Mouse (Mus musculus) intestine, embryonic 14.5 days (tissue): ENCODE data around the gene Myh6. TPM values are rescaled to one million over a fixed set of nuclear protein-coding genes. Genes with fewer than 3 reads are reported as not detected.
"Not testable (repeated sequence)": the region's sequence is repeated elsewhere in the genome, so short reads cannot be mapped to it uniquely, and the experiment has no call there.

Experiments used
- ATAC-seq: fragments of 200-750 bp; cut with Nextera tagmentation; replicated peaks from 2 replicates; pipeline ENCODE4 v1.8.0; 2017; ENCODE audit warnings: low read depth, moderate number of reproducible peaks, moderate TSS enrichment, moderate library complexity; ENCODE audit not compliant: low FRiP score, low TSS enrichment
- DNase-seq: peaks from one replicate; pipeline ENCODE4 v3.0.0-alpha.2; 2018; ENCODE audit warnings: low spot score
- H3K27ac ChIP-seq: fragments of 300-500 bp; sonication (generic); 2 replicates; pipeline ENCODE4 v1.5.1; 2014; ENCODE audit warnings: low read depth, mild to moderate bottlenecking, control low read depth
- H3K27me3 ChIP-seq: fragments of 300-500 bp; sonication (generic); replicated peaks from 2 replicates; pipeline ENCODE4 v1.6.1; 2014; ENCODE audit warnings: low read length, control low read depth; ENCODE audit not compliant: control insufficient read depth, insufficient read depth
- H3K36me3 ChIP-seq: fragments of 300-500 bp; sonication (generic); 2 replicates; pipeline ENCODE4 v1.6.1; 2014; ENCODE audit warnings: low read length, control low read depth; ENCODE audit not compliant: control insufficient read depth, insufficient read depth
- H3K4me1 ChIP-seq: fragments of 300-500 bp; sonication (generic); replicated peaks from 2 replicates; pipeline ENCODE4 v1.6.1; 2014; ENCODE audit warnings: low read length, control low read depth, mixed read lengths; ENCODE audit not compliant: control insufficient read depth, insufficient read depth
- H3K4me2 ChIP-seq: fragments of 300-500 bp; sonication (generic); 2 replicates; pipeline ENCODE4 v1.6.1; 2014; ENCODE audit warnings: low read length
- H3K4me3 ChIP-seq: fragments of 300-500 bp; sonication (generic); 2 replicates; pipeline ENCODE4 v1.5.1; 2014; ENCODE audit warnings: low read depth, low read length, control low read depth, mixed read lengths
- H3K9ac ChIP-seq: fragments of 300-500 bp; sonication (generic); 2 replicates; pipeline ENCODE4 v1.6.1; 2014; ENCODE audit warnings: mild to moderate bottlenecking, low read length
- H3K9me3 ChIP-seq: fragments of 300-500 bp; sonication (generic); 2 replicates; pipeline ENCODE4 v1.6.1; 2016; ENCODE audit warnings: low read length, control low read depth; ENCODE audit not compliant: control insufficient read depth
- WGBS: fragments of 180-500 bp; shearing (Covaris S2); extraction: QIAGEN DNeasy Blood & Tissue Kit; methylation state at CpG from one replicate; pipeline ENCODE4 v1.1.7; 2014; 5-methylcytosine and 5-hydroxymethylcytosine counted together
- polyA plus RNA-seq: library from polyadenylated mRNA; unstranded; fragments of >200 nt; fragmentation: Nextera tagmentation; extraction: Ambion mirVana; gene quantifications from 2 replicates; pipeline ENCODE4 v1.2.1, GENCODE M21; 2014

Gene Myh6
- polyA plus RNA-seq, 1 experiment from 2014 or later = 0.22 TPM

- WGBS = 73% methylated on average over 3 of the region's 3 CpGs
- H3K4me3 ChIP-seq = no peak overlapping the region
- ATAC-seq = no peak
Measured at GRCm38 (mm10) chr14:54967874-54968273, 1.1 kb upstream of the Myh6 start.

GRCm38 (mm10) chr14:54965631-54966030, 1.1 kb downstream of the Myh6 start:
- DNase-seq (no peak), ATAC-seq (no peak)
- Histone ChIP-seq H3K4me1 (no peaks in the 10 kb centered on the region), H3K4me3 (no peak overlapping the region), H3K27me3 (no peaks in the 10 kb centered on the region), H3K9ac (no peak overlapping the region), H3K4me2 (no peak overlapping the region), H3K36me3 (no peaks in the 10 kb centered on the region), H3K27ac (no peak overlapping the region), H3K9me3 (no peaks in the 10 kb centered on the region)
- 60% methylated on average over 6 of the region's 6 CpGs for WGBS

More at GRCm38 (mm10) chr14:54967874-54968273, 1.1 kb upstream of the Myh6 start:
- Histone ChIP-seq H3K36me3 (no peaks in the 10 kb centered on the region), H3K9me3 (no peaks in the 10 kb centered on the region), H3K27ac (no peak overlapping the region), H3K4me2 (no peak overlapping the region), H3K27me3 (no peaks in the 10 kb centered on the region), H3K4me1 (no peaks in the 10 kb centered on the region), H3K9ac (no peak overlapping the region)
- no peak for DNase-seq

- no peak for DNase-seq
- Histone ChIP-seq H3K9me3 (no peaks in the 10 kb centered on the region), H3K36me3 (no peaks in the 10 kb centered on the region), H3K27me3 (no peaks in the 10 kb centered on the region), H3K27ac (no peak overlapping the region), H3K4me2 (no peak overlapping the region), H3K4me3 (no peak overlapping the region), H3K4me1 (no peaks in the 10 kb centered on the region), H3K9ac (no peak overlapping the region)
- WGBS = 77% methylated on average over 15 of the region's 15 CpGs
- ATAC-seq = no peak
Measured at GRCm38 (mm10) chr14:54965044-54965443, 1.7 kb downstream of the Myh6 start.

- DNase-seq = no peak
- H3K9ac ChIP-seq = no peak overlapping the region
- H3K4me1 ChIP-seq = no peaks in the 10 kb centered on the region
- no peak for ATAC-seq
- no peaks in the 10 kb centered on the region for H3K36me3 ChIP-seq
- no peak overlapping the region for H3K4me2 ChIP-seq
- no peaks in the 10 kb centered on the region for H3K27me3 ChIP-seq
- no peaks in the 10 kb centered on the region for H3K9me3 ChIP-seq
- H3K27ac ChIP-seq = no peak overlapping the region
- WGBS = 91% methylated on average over 11 of the region's 11 CpGs
- H3K4me3 ChIP-seq = no peak overlapping the region
Measured at GRCm38 (mm10) chr14:54963727-54964126, 3.0 kb downstream of the Myh6 start.

GRCm38 (mm10) chr14:54962714-54963113, 4.0 kb downstream of the Myh6 start:
- H3K4me3 ChIP-seq = no peak overlapping the region
- WGBS = 77% methylated on average over 7 of the region's 7 CpGs
- no peaks in the 10 kb centered on the region for H3K4me1 ChIP-seq
- no peaks in the 10 kb centered on the region for H3K36me3 ChIP-seq
- DNase-seq (no peak), ATAC-seq (no peak)
- H3K9ac ChIP-seq = no peak overlapping the region
- H3K27me3 ChIP-seq = no peaks in the 10 kb centered on the region
- no peak overlapping the region for H3K27ac ChIP-seq
- no peaks in the 10 kb centered on the region for H3K9me3 ChIP-seq
- no peak overlapping the region for H3K4me2 ChIP-seq

GRCm38 (mm10) chr14:54961487-54961886, 5.2 kb downstream of the Myh6 start:
- Histone ChIP-seq H3K27ac (no peak overlapping the region), H3K36me3 (no peaks in the 10 kb centered on the region), H3K4me2 (no peak overlapping the region), H3K27me3 (no peaks in the 10 kb centered on the region), H3K9me3 (no peaks in the 10 kb centered on the region), H3K9ac (no peak overlapping the region), H3K4me3 (no peak overlapping the region), H3K4me1 (no peaks in the 10 kb centered on the region)
- ATAC-seq (no peak), DNase-seq (no peak)
- WGBS = 77% methylated on average over 5 of the region's 5 CpGs

GRCm38 (mm10) chr14:54960769-54961168, 6.0 kb downstream of the Myh6 start:
- Histone ChIP-seq H3K9me3 (no peaks in the 10 kb centered on the region), H3K36me3 (no peaks in the 10 kb centered on the region), H3K4me3 (no peak overlapping the region), H3K4me2 (no peak overlapping the region), H3K4me1 (no peaks in the 10 kb centered on the region), H3K27ac (no peak overlapping the region), H3K9ac (no peak overlapping the region), H3K27me3 (no peaks in the 10 kb centered on the region)
- WGBS = 69% methylated on average over 10 of the region's 10 CpGs
- DNase-seq (no peak), ATAC-seq (no peak)

- not testable (repeated sequence) for H3K9ac ChIP-seq, H3K27ac ChIP-seq, H3K4me1 ChIP-seq, H3K36me3 ChIP-seq, H3K4me2 ChIP-seq, DNase-seq, ATAC-seq, H3K27me3 ChIP-seq, H3K9me3 ChIP-seq, H3K4me3 ChIP-seq
- 90% methylated on average over 12 of the region's 12 CpGs for WGBS
Measured at GRCm38 (mm10) chr14:54959853-54960613, 6.7 kb downstream of the Myh6 start.

- H3K9me3 ChIP-seq = no peaks in the 10 kb centered on the region
- H3K4me2 ChIP-seq = no peak overlapping the region
- H3K4me3 ChIP-seq = no peak overlapping the region
- ATAC-seq (no peak), DNase-seq (no peak)
- no peaks in the 10 kb centered on the region for H3K27me3 ChIP-seq
- WGBS = 83% methylated on average over 3 of the region's 3 CpGs
- H3K4me1 ChIP-seq = no peaks in the 10 kb centered on the region
- H3K36me3 ChIP-seq = no peaks in the 10 kb centered on the region
- no peak overlapping the region for H3K9ac ChIP-seq
- no peak overlapping the region for H3K27ac ChIP-seq
Measured at GRCm38 (mm10) chr14:54959197-54959596, 7.5 kb downstream of the Myh6 start.
